In genomic region chr3:34328865-34329264, GRCm38 (mm10) we compare ENCODE assay signal across 8 mouse cellular contexts.
DNase-seq lines count a peak whose midpoint lies in the region; ATAC-seq and TF ChIP-seq lines count a peak whose summit lies in the region.
"Had no signal": no experiment of that assay in that cellular context is flagged by ENCODE, and none has a peak within 500 bp of the region (broad histone marks: within the 10 kb centered on the region; RNA-seq: fewer than 3 reads in every experiment).

No protein-coding gene starts in this region.

- peaks cover 49% of the 10 kb centered on the region for H3K27me3 ChIP-seq in limb, embryonic 11.5 days (ENCODE audit: control insufficient read depth, insufficient read depth, low read length)
- H3K27me3 ChIP-seq in limb, embryonic 10.5 days (ENCODE audit: low read depth, poor library complexity, severe bottlenecking) = peaks cover 95% of the 10 kb centered on the region
- no peaks in the 10 kb centered on the region for H3K27me3 ChIP-seq in MEL (ENCODE audit: control insufficient read depth in 1 of 2, insufficient read depth in 2 of 2, low read length in 2 of 2)
- peaks cover 26% of the 10 kb centered on the region; the same call in 1 of the 2 replicates for H3K27me3 ChIP-seq in limb, embryonic 14.5 days (ENCODE audit: control insufficient read depth, insufficient read depth, low read length)
- H3K27me3 ChIP-seq: stomach, embryonic 15.5 days had no signal

- H3K9ac ChIP-seq in limb, embryonic 11.5 days (ENCODE audit: low read length) = no peak overlapping the region
- no peak overlapping the region for H3K9ac ChIP-seq in MEL (ENCODE audit: control insufficient read depth, low read depth, low read length, poor library complexity, severe bottlenecking)
- H3K9ac ChIP-seq in limb, embryonic 14.5 days (ENCODE audit: low read depth, low read length, severe bottlenecking) = no peak overlapping the region
- H3K9ac ChIP-seq: stomach, embryonic 15.5 days had no signal

- peak; percentile 49 for DNase-seq in limb, embryonic 11.5 days (ENCODE audit: low spot score)
- DNase-seq in limb, embryonic 10.5 days (ENCODE audit: low spot score) = no peak
- peak; percentile 69 for DNase-seq in MEL (ENCODE audit: low read depth, low spot score)
- DNase-seq in adrenal gland, postnatal 25 days = peak; percentile 47
- peak; percentile 9 to 43 for DNase-seq in frontal cortex, postnatal 36 days (ENCODE audit: low spot score in 2 of 2)
- peak; percentile 37 for DNase-seq in limb, embryonic 14.5 days (ENCODE audit: low spot score)
- no peak for DNase-seq in thymus, postnatal 0 days (ENCODE audit: low spot score)

- peak; percentile 74 for TF ChIP-seq RAD21 in MEL (IDR thresholded peaks at IDR 0.05; ENCODE audit: low read depth, low read length)

- H3K9me3 ChIP-seq in limb, embryonic 11.5 days (ENCODE audit: control insufficient read depth, low read length) = no peaks in the 10 kb centered on the region
- H3K9me3 ChIP-seq in limb, embryonic 10.5 days (replicated peaks) = no peaks in the 10 kb centered on the region
- no peaks in the 10 kb centered on the region for H3K9me3 ChIP-seq in MEL (replicated peaks; ENCODE audit: insufficient read depth, low read length)
- no peaks in the 10 kb centered on the region for H3K9me3 ChIP-seq in limb, embryonic 14.5 days (ENCODE audit: control insufficient read depth, low read length)
- H3K9me3 ChIP-seq: stomach, embryonic 15.5 days had no signal

- no peak overlapping the region for H3K27ac ChIP-seq in limb, embryonic 11.5 days (replicated peaks; ENCODE audit: low read depth, low read length)
- H3K27ac ChIP-seq in limb, embryonic 10.5 days = no peak overlapping the region
- no peak overlapping the region for H3K27ac ChIP-seq in MEL (ENCODE audit: control insufficient read depth, low read depth, low read length)
- H3K27ac ChIP-seq in limb, embryonic 14.5 days (replicated peaks; ENCODE audit: low read depth, low read length) = no peak overlapping the region
- H3K27ac ChIP-seq: stomach, embryonic 15.5 days had no signal

- no peaks in the 10 kb centered on the region for H3K79me2 ChIP-seq in MEL (ENCODE audit: control insufficient read depth, insufficient read depth, low read length, poor library complexity)

- H3K4me1 ChIP-seq in limb, embryonic 11.5 days (ENCODE audit: control insufficient read depth, insufficient read depth, low read length) = 0 out of 2 replicates have a peak, but pooled peaks cover 3% of the 10 kb centered on the region
- H3K4me1 ChIP-seq in limb, embryonic 10.5 days = peaks cover 15% of the 10 kb centered on the region
- H3K4me1 ChIP-seq in MEL (ENCODE audit: control insufficient read depth in 1 of 2, insufficient read depth in 2 of 2, low read length in 2 of 2) = no peaks in the 10 kb centered on the region
- peaks cover 13% of the 10 kb centered on the region; the same call in 1 of the 2 replicates for H3K4me1 ChIP-seq in limb, embryonic 14.5 days (ENCODE audit: control insufficient read depth, insufficient read depth, low read length)
- H3K4me1 ChIP-seq: stomach, embryonic 15.5 days had no signal

- ATAC-seq in limb, embryonic 11.5 days (ENCODE audit: insufficient number of reproducible peaks, low FRiP score, low TSS enrichment, low read depth) = no peak
- no peak for ATAC-seq in limb, embryonic 14.5 days (ENCODE audit: low FRiP score, low read depth)

- no peak overlapping the region for H3K4me3 ChIP-seq in limb, embryonic 11.5 days (ENCODE audit: low read depth, low read length)
- no peak overlapping the region for H3K4me3 ChIP-seq in limb, embryonic 10.5 days
- no peak overlapping the region for H3K4me3 ChIP-seq in MEL (ENCODE audit: control insufficient read depth in 1 of 2, insufficient read depth in 1 of 2, low read depth in 2 of 2, low read length in 2 of 2)
- no peak overlapping the region for H3K4me3 ChIP-seq in limb, embryonic 14.5 days (replicated peaks; ENCODE audit: low read length)
- H3K4me3 ChIP-seq: stomach, embryonic 15.5 days had no signal

- no peak for TF ChIP-seq EP300 in MEL (IDR thresholded peaks at IDR 0.05; ENCODE audit: low read depth in 1 of 2, low read length in 2 of 2)

- 24% methylated on average over 2 of the region's 2 CpGs for WGBS in limb, embryonic 11.5 days
- WGBS in limb, embryonic 10.5 days = 19% methylated on average over 2 of the region's 2 CpGs
- WGBS in limb, embryonic 14.5 days = 20% methylated on average over 2 of the region's 2 CpGs

- no peak overlapping the region for H3K4me2 ChIP-seq in limb, embryonic 11.5 days (ENCODE audit: low read depth, severe bottlenecking)
- no peak overlapping the region for H3K4me2 ChIP-seq in limb, embryonic 14.5 days (replicated peaks; ENCODE audit: low read depth, low read length, severe bottlenecking)
- H3K4me2 ChIP-seq: stomach, embryonic 15.5 days had no signal

- TF ChIP-seq CTCF in MEL (IDR thresholded peaks at IDR 0.05 in 2 of 3, conservative IDR thresholded peaks at IDR 0.05 in 1 of 3; ENCODE audit: control insufficient read depth in 1 of 3, insufficient read depth in 1 of 3, low read depth in 2 of 3, low read length in 3 of 3, poor library complexity in 1 of 3, severe bottlenecking in 1 of 3) = peak; percentile 32 to 81 (median 76)

- no peaks in the 10 kb centered on the region for H3K36me3 ChIP-seq in limb, embryonic 11.5 days (ENCODE audit: control insufficient read depth, insufficient read depth, low read length)
- H3K36me3 ChIP-seq in limb, embryonic 10.5 days = no peaks in the 10 kb centered on the region
- no peaks in the 10 kb centered on the region for H3K36me3 ChIP-seq in MEL (ENCODE audit: control insufficient read depth in 1 of 2, insufficient read depth in 2 of 2, low read length in 2 of 2)
- H3K36me3 ChIP-seq in limb, embryonic 14.5 days (ENCODE audit: control insufficient read depth, insufficient read depth, low read length) = no peaks in the 10 kb centered on the region
- H3K36me3 ChIP-seq: stomach, embryonic 15.5 days had no signal

- TF ChIP-seq POLR2A in MEL (IDR thresholded peaks at IDR 0.05; ENCODE audit: control insufficient read depth in 1 of 2, insufficient read depth in 1 of 2, low read depth in 1 of 2, low read length in 2 of 2, poor library complexity in 1 of 2) = no peak
- no peak for TF ChIP-seq POLR2A in limb, embryonic 14.5 days (IDR thresholded peaks at IDR 0.05; ENCODE audit: borderline replicate concordance, extremely low read depth, insufficient read depth, insufficient read length)

TF ChIP-seq in MEL, 35 proteins besides CTCF, POLR2A, EP300 and RAD21:
- TF ChIP-seq BHLHE40 (IDR thresholded peaks at IDR 0.05; ENCODE audit: borderline replicate concordance, low read depth, low read length) = no peak
- TF ChIP-seq ZMIZ1 (IDR thresholded peaks at IDR 0.05; ENCODE audit: low read depth, low read length) = no peak
- no peak for TF ChIP-seq USF2 (IDR thresholded peaks at IDR 0.05; ENCODE audit: borderline replicate concordance in 1 of 2, insufficient read depth in 1 of 2, low read depth in 1 of 2, low read length in 2 of 2)
- no peak for TF ChIP-seq MAX (IDR thresholded peaks at IDR 0.05; ENCODE audit: low read length)
- TF ChIP-seq SIN3A (IDR thresholded peaks at IDR 0.05; ENCODE audit: low read length) = no peak
- no peak for TF ChIP-seq MAFK (IDR thresholded peaks at IDR 0.05; ENCODE audit: borderline replicate concordance, low read depth, low read length)
- TF ChIP-seq CHD1 (IDR thresholded peaks at IDR 0.05; ENCODE audit: low read depth, low read length) = no peak
- peak; percentile 97 for TF ChIP-seq ZNF384 (IDR thresholded peaks at IDR 0.05; ENCODE audit: low read depth, low read length)
- TF ChIP-seq POLR2AphosphoS2 (IDR thresholded peaks at IDR 0.05; ENCODE audit: low read length) = no peak
- peak; percentile 92 for TF ChIP-seq SMC3 (IDR thresholded peaks at IDR 0.05; ENCODE audit: low read depth, low read length)
- no peak for TF ChIP-seq KAT2A (conservative IDR thresholded peaks at IDR 0.05; ENCODE audit: low read depth, low read length)
- no peak for TF ChIP-seq TCF12 (IDR thresholded peaks at IDR 0.05; ENCODE audit: low read depth, low read length)
- no peak for TF ChIP-seq RCOR1 (IDR thresholded peaks at IDR 0.05; ENCODE audit: low read depth, low read length)
- TF ChIP-seq NRF1 (IDR thresholded peaks at IDR 0.05; ENCODE audit: insufficient read depth, low read depth, low read length, poor library complexity, severe bottlenecking) = no peak
- no peak for TF ChIP-seq GATA1 (IDR thresholded peaks at IDR 0.05; ENCODE audit: low read depth, low read length)
- TF ChIP-seq ZC3H11A (IDR thresholded peaks at IDR 0.05; ENCODE audit: low read depth, low read length) = peak; percentile 75
- no peak for TF ChIP-seq E2F4 (IDR thresholded peaks at IDR 0.05; ENCODE audit: borderline replicate concordance, low read depth, low read length)

Comparison
In these comparisons a context has a peak if more than half of its experiments do, and no peak if none do; other contexts are left out.
1. DNase-seq: peak in limb, embryonic 11.5 days (single experiment), MEL (single experiment), adrenal gland, postnatal 25 days (single experiment), frontal cortex, postnatal 36 days (2 of 2) and limb, embryonic 14.5 days (single experiment); none in limb, embryonic 10.5 days (single experiment) and thymus, postnatal 0 days (single experiment).